Mouse (Mus musculus) lung, embryonic 16.5 days (tissue): ENCODE measurements at regions not wholly inside any gene's neighbourhood (a gene's known extent, or its start where the extent isn't known, plus 50 kb on each side); places are given as distances from the start of the nearest gene placed in this dataset.
"Not testable (repeated sequence)": the region's sequence is repeated elsewhere in the genome, so short reads cannot be mapped to it uniquely, and the experiment has no call there.

Experiments used
- ATAC-seq: fragments of 200-750 bp; cut with Nextera tagmentation; 2 replicates; pipeline ENCODE4 v1.8.0; 2017; ENCODE audit warnings: low read depth, mild to moderate bottlenecking, moderate library complexity
- H3K27ac ChIP-seq: fragments of 300-500 bp; sonication (generic); 2 replicates; pipeline ENCODE4 v1.5.1; 2014; ENCODE audit warnings: mild to moderate bottlenecking, control low read depth, low read length
- H3K27me3 ChIP-seq: fragments of 300-500 bp; sonication (generic); 2 replicates; pipeline ENCODE4 v1.6.1; 2014; ENCODE audit warnings: low read depth, low read length, mixed read lengths; ENCODE audit not compliant: control insufficient read depth, insufficient read depth
- H3K36me3 ChIP-seq: fragments of 300-500 bp; sonication (generic); 2 replicates; pipeline ENCODE4 v1.6.1; 2014; ENCODE audit warnings: low read length; ENCODE audit not compliant: control insufficient read depth, insufficient read depth
- H3K4me1 ChIP-seq: fragments of 300-500 bp; sonication (generic); replicated peaks from 2 replicates; pipeline ENCODE4 v1.6.1; 2014; ENCODE audit warnings: low read length, mixed read lengths; ENCODE audit not compliant: control insufficient read depth, insufficient read depth
- H3K4me2 ChIP-seq: fragments of 300-500 bp; sonication (generic); 2 replicates; pipeline ENCODE4 v1.6.1; 2014; ENCODE audit warnings: low read depth, low read length, control low read depth
- H3K4me3 ChIP-seq: fragments of 300-500 bp; sonication (generic); 2 replicates; pipeline ENCODE4 v1.5.1; 2014; ENCODE audit warnings: mild to moderate bottlenecking, low read length, control low read depth
- H3K9ac ChIP-seq: fragments of 300-500 bp; sonication (generic); 2 replicates; pipeline ENCODE4 v1.6.1; 2014; ENCODE audit warnings: low read length, control low read depth
- H3K9me3 ChIP-seq: fragments of 300-500 bp; sonication (generic); 2 replicates; pipeline ENCODE4 v1.6.1; 2016; ENCODE audit warnings: low read length; ENCODE audit not compliant: control insufficient read depth
- WGBS: fragments of 180-500 bp; shearing (Covaris S2); extraction: QIAGEN DNeasy Blood & Tissue Kit; methylation state at CpG from one replicate; pipeline ENCODE4 v1.1.7; 2014; 5-methylcytosine and 5-hydroxymethylcytosine counted together

- 66% methylated on average over 7 of the region's 7 CpGs for WGBS
- no peak for ATAC-seq
- Histone ChIP-seq H3K4me1 (no peaks in the 10 kb centered on the region), H3K27ac (no peak overlapping the region), H3K9me3 (no peaks in the 10 kb centered on the region), H3K27me3 (no peaks in the 10 kb centered on the region), H3K4me2 (no peak overlapping the region), H3K4me3 (no peak overlapping the region), H3K9ac (no peak overlapping the region), H3K36me3 (no peaks in the 10 kb centered on the region)
Measured at GRCm38 (mm10) chr4:143055371-143055770, 157.4 kb downstream of the Prdm2 start.

- H3K4me3 ChIP-seq, result no peak overlapping the region
- H3K9ac ChIP-seq, result no peak overlapping the region
- no peaks in the 10 kb centered on the region for H3K4me1 ChIP-seq
- no peak for ATAC-seq
- no peaks in the 10 kb centered on the region for H3K36me3 ChIP-seq
- WGBS, result 84% methylated on average over 5 of the region's 5 CpGs
- H3K27me3 ChIP-seq, result no peaks in the 10 kb centered on the region
- no peak overlapping the region for H3K4me2 ChIP-seq
- no peak overlapping the region for H3K27ac ChIP-seq
- no peaks in the 10 kb centered on the region for H3K9me3 ChIP-seq
Measured at GRCm38 (mm10) chr4:143053029-143053428, 159.8 kb downstream of the Prdm2 start.

GRCm38 (mm10) chr4:143051205-143051604 lies 161.6 kb downstream of the Prdm2 start:
- Histone ChIP-seq H3K4me1 (no peaks in the 10 kb centered on the region), H3K27me3 (no peaks in the 10 kb centered on the region), H3K27ac (no peak overlapping the region), H3K9me3 (no peaks in the 10 kb centered on the region), H3K4me2 (no peak overlapping the region), H3K9ac (no peak overlapping the region), H3K36me3 (no peaks in the 10 kb centered on the region), H3K4me3 (no peak overlapping the region)
- WGBS, result 85% methylated on average over 1 of the region's 1 CpGs
- no peak for ATAC-seq

GRCm38 (mm10) chr4:143045245-143045644 lies 167.6 kb downstream of the Prdm2 start:
- Histone ChIP-seq H3K4me3 (no peak overlapping the region), H3K36me3 (no peaks in the 10 kb centered on the region), H3K9me3 (no peaks in the 10 kb centered on the region), H3K9ac (no peak overlapping the region), H3K4me2 (no peak overlapping the region), H3K27ac (no peak overlapping the region), H3K4me1 (no peaks in the 10 kb centered on the region), H3K27me3 (no peaks in the 10 kb centered on the region; the same call in 1 of the 2 replicates)
- no peak for ATAC-seq
- 31% methylated on average over 7 of the region's 7 CpGs for WGBS

- H3K27me3 ChIP-seq, result no peaks in the 10 kb centered on the region; the same call in 1 of the 2 replicates
- H3K4me1 ChIP-seq, result no peaks in the 10 kb centered on the region
- WGBS, result 55% methylated on average over 6 of the region's 6 CpGs
- H3K4me3 ChIP-seq, result no peak overlapping the region
- no peak overlapping the region for H3K4me2 ChIP-seq
- no peak overlapping the region for H3K9ac ChIP-seq
- H3K36me3 ChIP-seq, result no peaks in the 10 kb centered on the region
- H3K27ac ChIP-seq, result no peak overlapping the region
- no peak for ATAC-seq
- H3K9me3 ChIP-seq, result no peaks in the 10 kb centered on the region
Measured at GRCm38 (mm10) chr4:143042806-143043205, 170.0 kb downstream of the Prdm2 start.

GRCm38 (mm10) chr4:143038626-143039025 lies 174.2 kb downstream of the Prdm2 start:
- 70% methylated on average over 9 of the region's 9 CpGs for WGBS

GRCm38 (mm10) chr4:143036704-143037103 lies 176.1 kb downstream of the Prdm2 start:
- no peak overlapping the region for H3K9ac ChIP-seq
- H3K27me3 ChIP-seq, result no peaks in the 10 kb centered on the region
- 52% methylated on average over 4 of the region's 4 CpGs for WGBS
- H3K36me3 ChIP-seq, result no peaks in the 10 kb centered on the region
- H3K4me1 ChIP-seq, result no peaks in the 10 kb centered on the region
- H3K9me3 ChIP-seq, result no peaks in the 10 kb centered on the region
- no peak for ATAC-seq
- H3K27ac ChIP-seq, result no peak overlapping the region
- H3K4me2 ChIP-seq, result no peak overlapping the region
- H3K4me3 ChIP-seq, result no peak overlapping the region

More at GRCm38 (mm10) chr4:143038626-143039025, 174.2 kb downstream of the Prdm2 start:
- H3K27me3 ChIP-seq, result no peaks in the 10 kb centered on the region; the same call in 1 of the 2 replicates
- no peak overlapping the region for H3K4me3 ChIP-seq
- H3K4me2 ChIP-seq, result no peak overlapping the region
- H3K4me1 ChIP-seq, result no peaks in the 10 kb centered on the region
- H3K27ac ChIP-seq, result no peak overlapping the region
- no peaks in the 10 kb centered on the region for H3K9me3 ChIP-seq
- H3K36me3 ChIP-seq, result no peaks in the 10 kb centered on the region
- no peak for ATAC-seq
- no peak overlapping the region for H3K9ac ChIP-seq

GRCm38 (mm10) chr4:143035089-143035488 lies 177.7 kb downstream of the Prdm2 start:
- H3K36me3 ChIP-seq, ATAC-seq, H3K27me3 ChIP-seq, H3K4me2 ChIP-seq, H3K27ac ChIP-seq, H3K9ac ChIP-seq, H3K4me3 ChIP-seq, H3K9me3 ChIP-seq, H3K4me1 ChIP-seq: not testable (repeated sequence)
- WGBS, result 76% methylated on average over 2 of the region's 2 CpGs

DNA sequence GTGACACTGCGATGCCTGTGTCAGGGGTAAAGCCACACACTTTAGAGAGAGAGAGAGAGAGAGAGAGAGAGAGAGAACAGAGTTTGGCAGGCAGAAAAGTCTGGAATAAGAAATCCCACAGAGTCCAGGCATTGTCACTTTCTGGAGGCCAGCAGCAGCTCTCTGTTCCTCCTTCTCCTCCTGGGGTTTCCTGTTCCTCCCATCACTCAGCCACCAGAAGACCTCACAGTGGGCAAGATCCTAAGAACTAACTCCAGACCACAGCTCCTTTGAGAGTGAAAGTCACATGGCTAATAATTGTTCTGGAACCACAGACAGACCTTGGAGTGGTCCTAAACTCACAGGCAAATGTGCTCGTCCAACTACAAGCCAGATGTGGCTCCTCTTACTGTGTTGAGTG lies 178.5 kb downstream of the Prdm2 start:
- WGBS, result 73% methylated on average over 2 of the region's 2 CpGs
- H3K27ac ChIP-seq, H3K9me3 ChIP-seq, H3K27me3 ChIP-seq, ATAC-seq, H3K4me3 ChIP-seq, H3K4me2 ChIP-seq, H3K9ac ChIP-seq, H3K36me3 ChIP-seq, H3K4me1 ChIP-seq: not testable (repeated sequence)

DNA sequence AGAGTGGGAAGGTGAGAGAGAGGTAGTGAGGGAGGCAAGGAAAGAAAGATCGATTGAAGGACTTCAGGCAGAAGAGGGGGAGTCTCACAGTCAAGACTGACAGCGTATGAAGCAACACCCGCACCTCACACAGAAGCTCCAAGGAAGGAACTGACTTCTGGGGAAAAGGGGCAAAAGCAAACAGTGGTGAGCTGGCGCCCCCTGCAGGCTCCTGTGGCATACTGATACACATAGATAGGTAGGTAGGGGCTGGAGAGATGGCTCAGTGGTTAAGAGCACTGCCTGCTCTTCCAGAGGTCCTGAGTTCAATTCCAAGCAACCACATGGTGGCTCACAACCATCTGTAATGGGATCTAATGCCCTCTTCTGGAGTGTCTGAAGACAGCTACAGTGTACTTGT lies 183.0 kb downstream of the Prdm2 start:
- H3K36me3 ChIP-seq, H3K9ac ChIP-seq, H3K9me3 ChIP-seq, H3K27ac ChIP-seq, H3K4me3 ChIP-seq, H3K4me1 ChIP-seq, H3K27me3 ChIP-seq, H3K4me2 ChIP-seq, ATAC-seq: not testable (repeated sequence)
- WGBS, result 63% methylated on average over 4 of the region's 4 CpGs
